Mouse (Mus musculus): ENCODE measurements around the gene Cpm. TPM values are rescaled to one million over a fixed set of nuclear protein-coding genes. Genes with fewer than 3 reads are reported as not detected.

Gene Cpm
- polyA plus RNA-seq (2012; rRNA removed) = 24.4 and 28.2 TPM in 2 replicates
- polyA plus RNA-seq (2014; fragmentation: Nextera tagmentation; extraction: Ambion mirVana) = 41.6 and 44.5 TPM in 2 replicates

- Histone ChIP-seq H3K36me3 (ENCODE audit: control insufficient read depth, insufficient read depth, low read length) (no peaks in the 10 kb centered on the region), H3K27me3 (ENCODE audit: control insufficient read depth, insufficient read depth, low read length) (peaks cover 7% of the 10 kb centered on the region; the same call in 1 of the 2 replicates), H3K4me2 (replicated peaks; ENCODE audit: low read depth, low read length, severe bottlenecking) (peak within 1 kb of the TSS; percentile 89), H3K4me1 (ENCODE audit: control insufficient read depth, insufficient read depth, low read length) (peaks cover 8% of the 10 kb centered on the region; the same call in 1 of the 2 replicates), H3K9ac (ENCODE audit: low read depth, low read length, severe bottlenecking) (peak within 1 kb of the TSS; percentile 52), H3K4me3 (replicated peaks; ENCODE audit: low read length) (peak within 1 kb of the TSS; percentile 63), H3K9me3 (ENCODE audit: control insufficient read depth, low read length) (no peaks in the 10 kb centered on the region), H3K27ac (replicated peaks; ENCODE audit: low read depth, low read length) (no peak within 1 kb of the TSS)
- ATAC-seq (ENCODE audit: low FRiP score, low read depth) (peak; percentile 95), DNase-seq (ENCODE audit: low spot score) (peak; percentile 77)
- under 1% methylated on average over 53 of the region's 73 CpGs for WGBS
- 0 out of 2 replicates have a peak, but pooled peaks have one; percentile 42 for TF ChIP-seq POLR2A (IDR thresholded peaks at IDR 0.05; ENCODE audit: borderline replicate concordance, extremely low read depth, insufficient read depth, insufficient read length)
These were observed at the start of gene Cpm for GRCm38 (mm10) chr10:117629169-117629971. TSS of gene Cpm (plus strand) at chr10:117629500.

GRCm38 (mm10) chr10:117579771-117580284, 49.5 kb upstream of the Cpm start:
- 67% methylated on average over 9 of the region's 9 CpGs for WGBS
- H3K4me1 ChIP-seq (ENCODE audit: control insufficient read depth, insufficient read depth, low read length) = peaks cover 14% of the 10 kb centered on the region
- no peak overlapping the region for H3K27ac ChIP-seq (replicated peaks; ENCODE audit: low read depth, low read length)
- H3K4me2 ChIP-seq (replicated peaks; ENCODE audit: low read depth, low read length, severe bottlenecking) = no peak overlapping the region
- H3K27me3 ChIP-seq (ENCODE audit: control insufficient read depth, insufficient read depth, low read length) = no peaks in the 10 kb centered on the region
- no peak for TF ChIP-seq POLR2A (IDR thresholded peaks at IDR 0.05; ENCODE audit: borderline replicate concordance, extremely low read depth, insufficient read depth, insufficient read length)
- no peaks in the 10 kb centered on the region for H3K9me3 ChIP-seq (ENCODE audit: control insufficient read depth, low read length)
- no peak overlapping the region for H3K9ac ChIP-seq (ENCODE audit: low read depth, low read length, severe bottlenecking)
- DNase-seq (ENCODE audit: low spot score) = no peak
- ATAC-seq (ENCODE audit: low FRiP score, low read depth) = no peak
- H3K4me3 ChIP-seq (replicated peaks; ENCODE audit: low read length) = no peak overlapping the region
- no peaks in the 10 kb centered on the region for H3K36me3 ChIP-seq (ENCODE audit: control insufficient read depth, insufficient read depth, low read length)

- H3K27ac ChIP-seq (replicated peaks; ENCODE audit: low read depth, low read length) = no peak overlapping the region
- DNase-seq (ENCODE audit: low spot score) (no peak), ATAC-seq (ENCODE audit: low FRiP score, low read depth) (no peak)
- no peak overlapping the region for H3K4me3 ChIP-seq (replicated peaks; ENCODE audit: low read length)
- H3K36me3 ChIP-seq (ENCODE audit: control insufficient read depth, insufficient read depth, low read length) = no peaks in the 10 kb centered on the region
- no peaks in the 10 kb centered on the region for H3K9me3 ChIP-seq (ENCODE audit: control insufficient read depth, low read length)
- no peak for TF ChIP-seq POLR2A (IDR thresholded peaks at IDR 0.05; ENCODE audit: borderline replicate concordance, extremely low read depth, insufficient read depth, insufficient read length)
- no peaks in the 10 kb centered on the region for H3K27me3 ChIP-seq (ENCODE audit: control insufficient read depth, insufficient read depth, low read length)
- 82% methylated on average over 5 of the region's 5 CpGs for WGBS
- no peak overlapping the region for H3K4me2 ChIP-seq (replicated peaks; ENCODE audit: low read depth, low read length, severe bottlenecking)
- peaks cover 14% of the 10 kb centered on the region for H3K4me1 ChIP-seq (ENCODE audit: control insufficient read depth, insufficient read depth, low read length)
- no peak overlapping the region for H3K9ac ChIP-seq (ENCODE audit: low read depth, low read length, severe bottlenecking)
These were observed 48.9 kb upstream of the Cpm start for GRCm38 (mm10) chr10:117580405-117580804.

- DNase-seq (ENCODE audit: low spot score) (no peak), ATAC-seq (ENCODE audit: low FRiP score, low read depth) (no peak)
- peaks cover 14% of the 10 kb centered on the region for H3K4me1 ChIP-seq (ENCODE audit: control insufficient read depth, insufficient read depth, low read length)
- H3K4me3 ChIP-seq (replicated peaks; ENCODE audit: low read length) = no peak overlapping the region
- H3K4me2 ChIP-seq (replicated peaks; ENCODE audit: low read depth, low read length, severe bottlenecking) = no peak overlapping the region
- no peaks in the 10 kb centered on the region for H3K27me3 ChIP-seq (ENCODE audit: control insufficient read depth, insufficient read depth, low read length)
- no peaks in the 10 kb centered on the region for H3K36me3 ChIP-seq (ENCODE audit: control insufficient read depth, insufficient read depth, low read length)
- no peak overlapping the region for H3K9ac ChIP-seq (ENCODE audit: low read depth, low read length, severe bottlenecking)
- no peak for TF ChIP-seq POLR2A (IDR thresholded peaks at IDR 0.05; ENCODE audit: borderline replicate concordance, extremely low read depth, insufficient read depth, insufficient read length)
- H3K27ac ChIP-seq (replicated peaks; ENCODE audit: low read depth, low read length) = no peak overlapping the region
- H3K9me3 ChIP-seq (ENCODE audit: control insufficient read depth, low read length) = no peaks in the 10 kb centered on the region
- 85% methylated on average over 11 of the region's 11 CpGs for WGBS
These were observed 48.1 kb upstream of the Cpm start for GRCm38 (mm10) chr10:117581007-117581752.

GRCm38 (mm10) chr10:117581753-117582062, 47.6 kb upstream of the Cpm start:
- ATAC-seq (ENCODE audit: low FRiP score, low read depth) (no peak), DNase-seq (ENCODE audit: low spot score) (no peak)
- Histone ChIP-seq H3K27me3 (ENCODE audit: control insufficient read depth, insufficient read depth, low read length) (no peaks in the 10 kb centered on the region), H3K9me3 (ENCODE audit: control insufficient read depth, low read length) (no peaks in the 10 kb centered on the region), H3K4me2 (replicated peaks; ENCODE audit: low read depth, low read length, severe bottlenecking) (no peak overlapping the region), H3K4me1 (ENCODE audit: control insufficient read depth, insufficient read depth, low read length) (peaks cover 14% of the 10 kb centered on the region), H3K4me3 (replicated peaks; ENCODE audit: low read length) (no peak overlapping the region), H3K36me3 (ENCODE audit: control insufficient read depth, insufficient read depth, low read length) (no peaks in the 10 kb centered on the region), H3K9ac (ENCODE audit: low read depth, low read length, severe bottlenecking) (no peak overlapping the region), H3K27ac (replicated peaks; ENCODE audit: low read depth, low read length) (no peak overlapping the region)
- no peak for TF ChIP-seq POLR2A (IDR thresholded peaks at IDR 0.05; ENCODE audit: borderline replicate concordance, extremely low read depth, insufficient read depth, insufficient read length)
- WGBS = 80% methylated on average over 3 of the region's 3 CpGs
